Mouse (Mus musculus): ENCODE results near the gene Lamp1. TPM values are rescaled to one million over a fixed set of nuclear protein-coding genes. Genes with fewer than 3 reads are reported as not detected.

Lamp1 gene
- polyA plus RNA-seq, 1 experiment, result 531 TPM

GRCm38 (mm10) chr8:13208627-13209355, 49.8 kb downstream of the Lamp1 start:
- H3K4me3 ChIP-seq, result no peak overlapping the region
- TF ChIP-seq MAX (IDR thresholded peaks at IDR 0.05; ENCODE audit: low read depth) (no peak), USF1 (IDR thresholded peaks at IDR 0.05; ENCODE audit: low read depth) (no peak), CEBPB (IDR thresholded peaks at IDR 0.05; ENCODE audit: insufficient read depth, poor library complexity, severe bottlenecking) (peak; percentile 18; the same call in 1 of the 2 replicates), REST (IDR thresholded peaks at IDR 0.05; ENCODE audit: insufficient read depth, insufficient read length) (no peak), MYOG (IDR thresholded peaks at IDR 0.05; ENCODE audit: control insufficient read depth in 1 of 3, insufficient read depth in 1 of 3, insufficient read length in 2 of 3, low read depth in 2 of 3) (peak; percentile 92 to 99 (median 96)), TCF12 (IDR thresholded peaks at IDR 0.05; ENCODE audit: insufficient read depth, poor library complexity, severe bottlenecking) (peak; percentile 92), TCF3 (IDR thresholded peaks at IDR 0.05; ENCODE audit: insufficient read length, low read depth) (peak; percentile 93), MYOD1 (IDR thresholded peaks at IDR 0.05; ENCODE audit: control insufficient read depth in 1 of 3, insufficient read length in 2 of 3, low read depth in 2 of 3) (peak; percentile 33 to 97 (median 84))
- H3ac ChIP-seq (ENCODE audit: control insufficient read depth, insufficient read length), result no peak overlapping the region
- peak overlapping the region; percentile 19 for H3K4me2 ChIP-seq (ENCODE audit: low read depth)
- no peaks in the 10 kb centered on the region for H3K79me2 ChIP-seq (ENCODE audit: control insufficient read depth, insufficient read depth)
- no peaks in the 10 kb centered on the region for H3K27me3 ChIP-seq (ENCODE audit: control insufficient read depth, insufficient read depth, insufficient read length)
- H3K36me3 ChIP-seq (ENCODE audit: control insufficient read depth, insufficient read depth), result no peaks in the 10 kb centered on the region

- H3K4me3 ChIP-seq, result no peak overlapping the region
- TF ChIP-seq TCF3 (IDR thresholded peaks at IDR 0.05; ENCODE audit: insufficient read length, low read depth), result peak; percentile 17
- peak; percentile 24 to 76 (median 62) for TF ChIP-seq MYOD1 (IDR thresholded peaks at IDR 0.05; ENCODE audit: control insufficient read depth in 1 of 3, insufficient read length in 2 of 3, low read depth in 2 of 3)
- no peak for TF ChIP-seq POLR2AphosphoS2 (IDR thresholded peaks at IDR 0.05; ENCODE audit: insufficient read length, low read depth)
- peak; percentile 21 for TF ChIP-seq SRF (IDR thresholded peaks at IDR 0.05; ENCODE audit: control insufficient read depth, insufficient read length, low read depth)
- no peak for TF ChIP-seq CEBPB (IDR thresholded peaks at IDR 0.05; ENCODE audit: insufficient read depth, poor library complexity, severe bottlenecking)
- TF ChIP-seq MYOG (IDR thresholded peaks at IDR 0.05; ENCODE audit: control insufficient read depth in 1 of 3, insufficient read depth in 1 of 3, insufficient read length in 2 of 3, low read depth in 2 of 3), result peak in 2 of 3 experiments; percentile 62 to 74
- H3K4me2 ChIP-seq (ENCODE audit: low read depth), result peak overlapping the region; percentile 19
- H3K36me3 ChIP-seq (ENCODE audit: control insufficient read depth, insufficient read depth), result no peaks in the 10 kb centered on the region
- no peak overlapping the region for H3ac ChIP-seq (ENCODE audit: control insufficient read depth, insufficient read length)
- H3K79me2 ChIP-seq (ENCODE audit: control insufficient read depth, insufficient read depth), result no peaks in the 10 kb centered on the region
- no peaks in the 10 kb centered on the region for H3K27me3 ChIP-seq (ENCODE audit: control insufficient read depth, insufficient read depth, insufficient read length)
Observed at GRCm38 (mm10) chr8:13209770-13210169, 50.8 kb downstream of the Lamp1 start.

GRCm38 (mm10) chr8:13213479-13214268, 54.7 kb downstream of the Lamp1 start:
- no peak overlapping the region for H3K4me3 ChIP-seq
- no peak for TF ChIP-seq E2F4 (IDR thresholded peaks at IDR 0.05; ENCODE audit: insufficient read depth)
- peak; percentile 55 for TF ChIP-seq USF1 (IDR thresholded peaks at IDR 0.05; ENCODE audit: low read depth)
- no peak for TF ChIP-seq SRF (IDR thresholded peaks at IDR 0.05; ENCODE audit: control insufficient read depth, insufficient read length, low read depth)
- TF ChIP-seq POLR2A (IDR thresholded peaks at IDR 0.05; ENCODE audit: insufficient read length, low read depth), result peak; percentile 28
- peak; percentile 98 to 100 (median 98) for TF ChIP-seq MYOG (IDR thresholded peaks at IDR 0.05; ENCODE audit: control insufficient read depth in 1 of 3, insufficient read depth in 1 of 3, insufficient read length in 2 of 3, low read depth in 2 of 3)
- peak; percentile 98 for TF ChIP-seq TCF3 (IDR thresholded peaks at IDR 0.05; ENCODE audit: insufficient read length, low read depth)
- no peak for TF ChIP-seq POLR2AphosphoS2 (IDR thresholded peaks at IDR 0.05; ENCODE audit: insufficient read length, low read depth)
- TF ChIP-seq CEBPB (IDR thresholded peaks at IDR 0.05; ENCODE audit: insufficient read depth, poor library complexity, severe bottlenecking), result peak; percentile 73
- TF ChIP-seq MAX (IDR thresholded peaks at IDR 0.05; ENCODE audit: low read depth), result no peak
- peak; percentile 84 for TF ChIP-seq TCF12 (IDR thresholded peaks at IDR 0.05; ENCODE audit: insufficient read depth, poor library complexity, severe bottlenecking)
- no peak for TF ChIP-seq REST (IDR thresholded peaks at IDR 0.05; ENCODE audit: insufficient read depth, insufficient read length)
- peak; percentile 97 to 99 (median 98) for TF ChIP-seq MYOD1 (IDR thresholded peaks at IDR 0.05; ENCODE audit: control insufficient read depth in 1 of 3, insufficient read length in 2 of 3, low read depth in 2 of 3)
- peak overlapping the region; percentile 68 for H3K4me2 ChIP-seq (ENCODE audit: low read depth)
- no peak overlapping the region for H3ac ChIP-seq (ENCODE audit: control insufficient read depth, insufficient read length)
- H3K27me3 ChIP-seq (ENCODE audit: control insufficient read depth, insufficient read depth, insufficient read length), result no peaks in the 10 kb centered on the region
- H3K36me3 ChIP-seq (ENCODE audit: control insufficient read depth, insufficient read depth), result no peaks in the 10 kb centered on the region
- H3K79me2 ChIP-seq (ENCODE audit: control insufficient read depth, insufficient read depth), result no peaks in the 10 kb centered on the region

- no peak for TF ChIP-seq MYOG (IDR thresholded peaks at IDR 0.05; ENCODE audit: control insufficient read depth in 1 of 3, insufficient read depth in 1 of 3, insufficient read length in 2 of 3, low read depth in 2 of 3)
- H3ac ChIP-seq (ENCODE audit: control insufficient read depth, insufficient read length), result no peak overlapping the region
- no peak overlapping the region for H3K4me3 ChIP-seq
- no peaks in the 10 kb centered on the region for H3K27me3 ChIP-seq (ENCODE audit: control insufficient read depth, insufficient read depth, insufficient read length)
- H3K36me3 ChIP-seq (ENCODE audit: control insufficient read depth, insufficient read depth), result no peaks in the 10 kb centered on the region
- H3K79me2 ChIP-seq (ENCODE audit: control insufficient read depth, insufficient read depth), result no peaks in the 10 kb centered on the region
- H3K4me2 ChIP-seq (ENCODE audit: low read depth), result no peak overlapping the region
Observed at GRCm38 (mm10) chr8:13216386-13216785, 57.4 kb downstream of the Lamp1 start.

GRCm38 (mm10) chr8:13217093-13217492, 58.1 kb downstream of the Lamp1 start:
- Histone ChIP-seq H3ac (ENCODE audit: control insufficient read depth, insufficient read length) (no peak overlapping the region), H3K4me2 (ENCODE audit: low read depth) (no peak overlapping the region), H3K27me3 (ENCODE audit: control insufficient read depth, insufficient read depth, insufficient read length) (peaks cover 5% of the 10 kb centered on the region), H3K79me2 (ENCODE audit: control insufficient read depth, insufficient read depth) (no peaks in the 10 kb centered on the region), H3K36me3 (ENCODE audit: control insufficient read depth, insufficient read depth) (no peaks in the 10 kb centered on the region), H3K4me3 (no peak overlapping the region)
- TF ChIP-seq POLR2AphosphoS2 (IDR thresholded peaks at IDR 0.05; ENCODE audit: insufficient read length, low read depth), result no peak
- TF ChIP-seq SRF (IDR thresholded peaks at IDR 0.05; ENCODE audit: control insufficient read depth, insufficient read length, low read depth), result no peak
- no peak for TF ChIP-seq POLR2A (IDR thresholded peaks at IDR 0.05; ENCODE audit: insufficient read length, low read depth)
- TF ChIP-seq E2F4 (IDR thresholded peaks at IDR 0.05; ENCODE audit: insufficient read depth), result no peak
- TF ChIP-seq MAX (IDR thresholded peaks at IDR 0.05; ENCODE audit: low read depth), result no peak
- TF ChIP-seq MYOD1 (IDR thresholded peaks at IDR 0.05; ENCODE audit: control insufficient read depth in 1 of 3, insufficient read length in 2 of 3, low read depth in 2 of 3), result no peak
- TF ChIP-seq TCF3 (IDR thresholded peaks at IDR 0.05; ENCODE audit: insufficient read length, low read depth), result no peak
- TF ChIP-seq MYOG (IDR thresholded peaks at IDR 0.05; ENCODE audit: control insufficient read depth in 1 of 3, insufficient read depth in 1 of 3, insufficient read length in 2 of 3, low read depth in 2 of 3), result no peak
- TF ChIP-seq TCF12 (IDR thresholded peaks at IDR 0.05; ENCODE audit: insufficient read depth, poor library complexity, severe bottlenecking), result no peak
- TF ChIP-seq REST (IDR thresholded peaks at IDR 0.05; ENCODE audit: insufficient read depth, insufficient read length), result no peak
- no peak for TF ChIP-seq USF1 (IDR thresholded peaks at IDR 0.05; ENCODE audit: low read depth)
- no peak for TF ChIP-seq CEBPB (IDR thresholded peaks at IDR 0.05; ENCODE audit: insufficient read depth, poor library complexity, severe bottlenecking)
